Mouse (Mus musculus): ENCODE measurements around the gene Tnni3. TPM values are rescaled to one million over a fixed set of nuclear protein-coding genes. Genes with fewer than 3 reads are reported as not detected.
A peak's percentile ranks its signal among the peaks of the same experiment; 100 is the strongest.

Tnni3 gene
- polyA plus RNA-seq, 1 experiment from 2014 or later: 960 TPM

- Histone ChIP-seq H3K4me1 (peaks cover 42% of the 10 kb centered on the region), H3K27ac (peak within 1 kb of the TSS; percentile 95), H3K27me3 (ENCODE audit: insufficient read depth, poor library complexity, severe bottlenecking) (no peaks in the 10 kb centered on the region), H3K9me3 (no peaks in the 10 kb centered on the region), H3K4me3 (peak within 1 kb of the TSS; percentile 94), H3K36me3 (peaks cover 9% of the 10 kb centered on the region)
- WGBS: under 1% methylated on average over 62 of the region's 62 CpGs
- DNase-seq (ENCODE audit: low spot score): peak; percentile 98
Observed at GRCm38 (mm10) chr7:4501558-4502397, 22.3 kb downstream of the Tnni3 start, which contains the start of gene Ppp1r12c. Ppp1r12c (minus strand) TSS chr7:4501680.

GRCm38 (mm10) chr7:4500892-4501471, 23.0 kb downstream of the Tnni3 start:
- Histone ChIP-seq H3K4me3 (peak overlapping the region; percentile 94), H3K9me3 (no peaks in the 10 kb centered on the region), H3K27ac (peak overlapping the region; percentile 95), H3K27me3 (ENCODE audit: insufficient read depth, poor library complexity, severe bottlenecking) (no peaks in the 10 kb centered on the region), H3K36me3 (peaks cover 17% of the 10 kb centered on the region), H3K4me1 (peaks cover 42% of the 10 kb centered on the region)
- under 1% methylated on average over 51 of the region's 52 CpGs for WGBS
- DNase-seq (ENCODE audit: low spot score): no peak

GRCm38 (mm10) chr7:4499034-4499433, 25.0 kb downstream of the Tnni3 start:
- Histone ChIP-seq H3K27me3 (ENCODE audit: insufficient read depth, poor library complexity, severe bottlenecking) (no peaks in the 10 kb centered on the region), H3K4me1 (peaks cover 34% of the 10 kb centered on the region), H3K27ac (peak overlapping the region; percentile 2; the same call in 1 of the 2 replicates), H3K36me3 (peaks cover 35% of the 10 kb centered on the region), H3K9me3 (no peaks in the 10 kb centered on the region), H3K4me3 (peak overlapping the region; percentile 94)
- 72% methylated on average over 4 of the region's 4 CpGs for WGBS
- DNase-seq (ENCODE audit: low spot score): no peak

GRCm38 (mm10) chr7:4498251-4498650, 25.8 kb downstream of the Tnni3 start:
- H3K4me3 ChIP-seq: peak overlapping the region; percentile 22; the same call in 1 of the 2 replicates
- DNase-seq (ENCODE audit: low spot score): peak; percentile 88
- no peaks in the 10 kb centered on the region for H3K9me3 ChIP-seq
- peaks cover 34% of the 10 kb centered on the region for H3K4me1 ChIP-seq
- 25% methylated on average over 9 of the region's 9 CpGs for WGBS
- no peaks in the 10 kb centered on the region for H3K27me3 ChIP-seq (ENCODE audit: insufficient read depth, poor library complexity, severe bottlenecking)
- H3K27ac ChIP-seq: peak overlapping the region; percentile 37
- peaks cover 43% of the 10 kb centered on the region for H3K36me3 ChIP-seq

- H3K4me3 ChIP-seq: no peak overlapping the region
- H3K36me3 ChIP-seq: peaks cover 51% of the 10 kb centered on the region
- peaks cover 41% of the 10 kb centered on the region for H3K4me1 ChIP-seq
- H3K27me3 ChIP-seq (ENCODE audit: insufficient read depth, poor library complexity, severe bottlenecking): no peaks in the 10 kb centered on the region
- DNase-seq (ENCODE audit: low spot score): no peak
- 88% methylated on average over 9 of the region's 9 CpGs for WGBS
- H3K9me3 ChIP-seq: no peaks in the 10 kb centered on the region
- H3K27ac ChIP-seq: no peak overlapping the region
Observed at GRCm38 (mm10) chr7:4497271-4497903, 26.6 kb downstream of the Tnni3 start.

- H3K4me1 ChIP-seq: peaks cover 41% of the 10 kb centered on the region
- H3K4me3 ChIP-seq: no peak overlapping the region
- WGBS: 91% methylated on average over 3 of the region's 3 CpGs
- no peaks in the 10 kb centered on the region for H3K9me3 ChIP-seq
- no peak for DNase-seq (ENCODE audit: low spot score)
- H3K36me3 ChIP-seq: peaks cover 59% of the 10 kb centered on the region
- H3K27me3 ChIP-seq (ENCODE audit: insufficient read depth, poor library complexity, severe bottlenecking): no peaks in the 10 kb centered on the region
- no peak overlapping the region for H3K27ac ChIP-seq
Observed at GRCm38 (mm10) chr7:4496468-4496867, 27.6 kb downstream of the Tnni3 start.

- Histone ChIP-seq H3K27me3 (ENCODE audit: insufficient read depth, poor library complexity, severe bottlenecking) (no peaks in the 10 kb centered on the region), H3K4me3 (no peak overlapping the region), H3K9me3 (no peaks in the 10 kb centered on the region), H3K4me1 (peaks cover 29% of the 10 kb centered on the region), H3K27ac (no peak overlapping the region), H3K36me3 (peaks cover 76% of the 10 kb centered on the region)
- 84% methylated on average over 1 of the region's 1 CpGs for WGBS
- DNase-seq (ENCODE audit: low spot score): no peak
Observed at GRCm38 (mm10) chr7:4493991-4494390, 30.0 kb downstream of the Tnni3 start.

GRCm38 (mm10) chr7:4492284-4493224, 31.5 kb downstream of the Tnni3 start:
- H3K9me3 ChIP-seq: no peaks in the 10 kb centered on the region
- H3K4me3 ChIP-seq: no peak overlapping the region
- no peaks in the 10 kb centered on the region for H3K27me3 ChIP-seq (ENCODE audit: insufficient read depth, poor library complexity, severe bottlenecking)
- 84% methylated on average over 13 of the region's 13 CpGs for WGBS
- peaks cover 15% of the 10 kb centered on the region for H3K4me1 ChIP-seq
- peak overlapping the region; percentile 38; the same call in 1 of the 2 replicates for H3K27ac ChIP-seq
- H3K36me3 ChIP-seq: peaks cover 82% of the 10 kb centered on the region
- DNase-seq (ENCODE audit: low spot score): no peak

- 73% methylated on average over 6 of the region's 6 CpGs for WGBS
- peaks cover 10% of the 10 kb centered on the region; the same call in 1 of the 2 replicates for H3K4me1 ChIP-seq
- no peaks in the 10 kb centered on the region for H3K9me3 ChIP-seq
- peaks cover 81% of the 10 kb centered on the region for H3K36me3 ChIP-seq
- no peak for DNase-seq (ENCODE audit: low spot score)
- H3K4me3 ChIP-seq: no peak overlapping the region
- H3K27me3 ChIP-seq (ENCODE audit: insufficient read depth, poor library complexity, severe bottlenecking): no peaks in the 10 kb centered on the region
- H3K27ac ChIP-seq: 0 out of 2 replicates have a peak overlapping the region, but pooled peaks have one; percentile 12
Observed at GRCm38 (mm10) chr7:4491308-4491707, 32.7 kb downstream of the Tnni3 start.

- Histone ChIP-seq H3K27ac (no peak overlapping the region), H3K27me3 (ENCODE audit: insufficient read depth, poor library complexity, severe bottlenecking) (no peaks in the 10 kb centered on the region), H3K4me3 (no peak overlapping the region), H3K36me3 (peaks cover 66% of the 10 kb centered on the region), H3K4me1 (peaks cover 21% of the 10 kb centered on the region), H3K9me3 (no peaks in the 10 kb centered on the region)
- WGBS: 85% methylated on average over 12 of the region's 12 CpGs
- DNase-seq (ENCODE audit: low spot score): no peak
Observed at GRCm38 (mm10) chr7:4482281-4482680, 41.7 kb downstream of the Tnni3 start.

GRCm38 (mm10) chr7:4479674-4480073, 44.4 kb downstream of the Tnni3 start:
- peaks cover 17% of the 10 kb centered on the region for H3K27me3 ChIP-seq (ENCODE audit: insufficient read depth, poor library complexity, severe bottlenecking)
- no peak overlapping the region for H3K27ac ChIP-seq
- H3K4me1 ChIP-seq: peaks cover 22% of the 10 kb centered on the region
- 24% methylated on average over 6 of the region's 6 CpGs for WGBS
- peaks cover 40% of the 10 kb centered on the region for H3K36me3 ChIP-seq
- peak overlapping the region; percentile 74 for H3K4me3 ChIP-seq
- no peaks in the 10 kb centered on the region for H3K9me3 ChIP-seq
- no peak for DNase-seq (ENCODE audit: low spot score)

GRCm38 (mm10) chr7:4478796-4479291, 45.2 kb downstream of the Tnni3 start:
- peak overlapping the region; percentile 74 for H3K4me3 ChIP-seq
- peaks cover 31% of the 10 kb centered on the region for H3K36me3 ChIP-seq
- peaks cover 28% of the 10 kb centered on the region for H3K4me1 ChIP-seq
- H3K27ac ChIP-seq: peak overlapping the region; percentile 96
- no peaks in the 10 kb centered on the region for H3K9me3 ChIP-seq
- 4% methylated on average over 16 of the region's 16 CpGs for WGBS
- no peak for DNase-seq (ENCODE audit: low spot score)
- peaks cover 26% of the 10 kb centered on the region for H3K27me3 ChIP-seq (ENCODE audit: insufficient read depth, poor library complexity, severe bottlenecking)

All from heart, embryonic 10.5 days (tissue).